Mouse (Mus musculus): ENCODE measurements around the gene Map3k21.

The Map3k21 gene

DNA sequence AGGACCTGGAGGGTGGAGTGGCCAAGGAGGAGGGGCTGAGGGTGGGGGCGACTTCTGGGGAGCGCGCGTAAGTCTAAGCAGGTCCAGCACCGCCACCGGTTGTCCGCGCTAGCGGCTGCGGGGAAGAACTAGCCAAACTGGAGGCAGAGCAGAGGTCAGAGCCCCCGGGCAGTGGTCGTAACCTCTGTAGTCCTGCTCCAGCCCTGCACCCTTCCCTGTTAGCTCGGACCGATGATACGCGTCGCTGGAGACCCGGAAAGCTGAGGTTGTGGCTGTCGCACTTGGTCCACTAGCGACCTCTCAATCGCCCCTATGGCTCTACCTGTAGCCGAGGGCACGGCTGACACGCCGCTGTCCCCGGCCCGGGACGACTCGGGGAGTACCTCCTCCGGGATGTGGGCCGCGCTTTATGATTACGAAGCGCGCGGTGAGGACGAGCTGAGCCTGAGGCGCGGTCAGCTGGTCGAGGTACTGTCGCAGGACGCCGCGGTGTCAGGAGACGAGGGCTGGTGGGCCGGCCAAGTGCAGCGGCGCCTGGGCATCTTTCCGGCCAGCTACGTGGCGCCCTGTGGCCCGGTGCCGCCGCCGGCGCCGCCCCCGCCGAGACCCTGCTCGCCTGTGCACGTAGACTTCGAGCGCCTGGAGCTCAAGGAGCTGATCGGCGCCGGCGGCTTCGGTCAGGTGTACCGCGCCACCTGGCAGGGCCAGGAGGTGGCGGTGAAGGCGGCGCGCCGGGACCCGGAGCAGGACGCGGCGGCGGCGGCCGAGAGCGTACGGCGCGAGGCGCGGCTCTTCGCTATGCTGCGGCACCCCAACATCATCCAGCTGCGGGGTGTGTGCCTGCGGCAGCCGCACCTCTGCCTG lies at the start of gene Map3k21:
Map3k21 (plus strand) TSS at position 86 of the 864 bp plus-strand sequence.
- in situ Hi-C loops (cut with MseI, MboI): no loop called here

DNA sequence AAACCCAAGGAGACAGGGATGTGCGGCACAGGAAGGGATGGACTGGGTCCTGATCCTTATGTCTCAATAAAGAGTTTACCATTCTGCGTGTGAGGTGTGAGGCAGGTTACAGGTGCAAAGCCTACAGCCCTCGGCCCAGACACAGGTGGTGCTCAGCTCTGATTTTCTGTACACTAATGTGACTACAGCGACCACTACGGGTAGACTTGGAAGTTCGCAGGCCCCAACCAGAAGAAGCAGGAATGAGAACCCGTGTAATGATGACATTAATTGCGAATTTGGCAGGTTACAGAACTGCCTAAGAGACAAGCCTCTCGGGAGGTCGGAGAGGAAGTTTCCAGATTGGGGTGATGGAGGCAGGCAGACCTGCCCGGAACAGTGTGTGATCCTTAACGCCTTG lies 44.1 kb upstream of the Map3k21 start:
- in situ Hi-C loops (cut with MseI, MboI): loop anchor here in 1 of 2 experiments (10.0 kb wide), 1 partner anchor 281 kb away; no protein-coding TSS in a partner anchor

- in situ Hi-C loops (cut with MseI, MboI): loop anchor here in 1 of 2 experiments (10.0 kb wide), 1 partner anchor 284 kb away; no protein-coding TSS in a partner anchor
These were observed 41.7 kb upstream of the Map3k21 start for GRCm38 (mm10) chr8:125868552-125868951.

GRCm38 (mm10) chr8:125869739-125870138 lies 40.5 kb upstream of the Map3k21 start:
- in situ Hi-C loops (cut with MseI, MboI): loop anchor here in 1 of 2 experiments (10.0 kb wide), 1 partner anchor 285 kb away; no protein-coding TSS in a partner anchor

DNA sequence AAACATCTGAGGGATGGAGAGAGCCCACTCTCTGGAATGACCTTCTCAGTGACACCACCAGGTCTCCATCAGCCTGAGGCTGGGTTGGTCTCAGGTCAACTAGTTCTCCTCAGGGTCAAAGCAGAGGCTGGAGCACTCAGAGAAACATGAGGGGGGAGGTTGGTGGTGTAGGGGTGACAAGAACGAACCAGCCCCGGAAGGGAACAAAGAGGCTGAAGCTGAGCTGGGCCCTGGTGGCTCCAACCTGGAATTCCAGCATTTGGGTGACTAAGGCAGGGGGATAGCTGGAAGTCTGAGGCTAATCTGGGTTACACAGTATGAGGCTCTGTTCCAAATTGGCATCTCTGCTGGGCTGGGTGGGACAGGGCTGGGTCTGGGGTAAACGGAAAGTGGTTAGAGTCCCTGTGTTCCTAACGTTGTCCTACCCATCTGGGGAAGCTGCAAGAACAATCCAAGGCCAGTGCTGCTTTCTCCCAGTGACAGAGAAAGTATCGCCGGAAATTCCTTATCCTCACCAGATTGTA lies 40.0 kb upstream of the Map3k21 start:
- in situ Hi-C loops (cut with MseI, MboI): no loop called here

- in situ Hi-C loops (cut with MseI, MboI): no loop called here
These were observed 39.4 kb upstream of the Map3k21 start for GRCm38 (mm10) chr8:125870821-125871321.

GRCm38 (mm10) chr8:125872501-125873249 lies 37.6 kb upstream of the Map3k21 start:
- in situ Hi-C loops (cut with MseI, MboI): no loop called here

DNA sequence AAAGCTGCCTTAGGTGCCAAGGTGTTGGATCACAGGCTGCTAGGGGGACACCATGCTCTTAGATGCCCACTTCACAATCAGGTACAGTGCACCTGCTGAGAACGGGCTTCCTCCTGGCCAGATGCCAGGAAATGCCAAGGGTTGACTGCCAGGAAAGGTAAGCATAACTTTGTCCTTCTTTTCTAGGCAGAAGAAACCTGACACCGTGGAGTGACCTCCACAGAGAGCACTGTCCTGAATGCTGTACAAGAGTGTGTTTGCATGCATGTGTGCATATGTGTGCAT lies 37.1 kb upstream of the Map3k21 start:
- in situ Hi-C loops (cut with MseI, MboI): no loop called here

DNA sequence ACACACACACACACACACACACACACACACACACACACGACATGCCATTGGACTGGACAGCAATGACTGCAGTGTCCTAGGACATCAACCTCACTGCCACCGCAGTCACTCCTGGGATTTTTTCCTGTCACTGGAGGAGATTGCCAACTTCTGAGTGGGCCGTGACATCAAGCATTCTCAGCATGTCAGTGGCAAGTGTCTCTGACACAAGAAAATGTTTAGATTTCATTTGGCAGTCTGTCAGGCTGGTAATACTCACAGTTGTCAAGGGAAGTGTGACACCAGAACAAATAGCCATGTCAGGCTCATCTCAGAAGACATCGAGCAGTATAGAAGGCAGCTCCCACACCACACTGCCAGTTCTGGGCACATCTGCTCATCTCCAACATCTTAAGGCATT lies 29.8 kb upstream of the Map3k21 start:
- in situ Hi-C loops (cut with MseI, MboI): no loop called here

- in situ Hi-C loops (cut with MseI, MboI): no loop called here
These were observed 22.7 kb upstream of the Map3k21 start for GRCm38 (mm10) chr8:125887549-125887948.

DNA sequence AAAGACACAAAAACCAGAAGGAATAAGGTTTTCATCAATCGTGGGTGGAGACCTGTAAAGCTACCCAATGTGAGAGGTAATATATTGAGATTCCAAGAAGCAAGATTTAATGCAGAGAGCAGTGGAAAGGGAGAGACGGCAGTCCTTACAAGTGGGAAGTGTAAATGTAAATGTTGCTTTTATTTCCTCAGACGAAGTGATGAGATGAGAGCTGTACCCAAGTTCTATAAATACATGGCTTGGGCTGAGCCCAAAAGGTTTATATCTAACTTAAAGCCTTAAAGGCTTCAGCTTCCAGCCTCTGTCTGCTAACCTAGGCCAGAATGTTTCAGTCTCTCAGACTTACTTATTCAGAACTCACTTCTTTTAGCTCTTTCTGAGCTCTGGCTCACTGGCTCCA lies 20.3 kb upstream of the Map3k21 start:
- in situ Hi-C loops (cut with MseI, MboI): no loop called here

DNA sequence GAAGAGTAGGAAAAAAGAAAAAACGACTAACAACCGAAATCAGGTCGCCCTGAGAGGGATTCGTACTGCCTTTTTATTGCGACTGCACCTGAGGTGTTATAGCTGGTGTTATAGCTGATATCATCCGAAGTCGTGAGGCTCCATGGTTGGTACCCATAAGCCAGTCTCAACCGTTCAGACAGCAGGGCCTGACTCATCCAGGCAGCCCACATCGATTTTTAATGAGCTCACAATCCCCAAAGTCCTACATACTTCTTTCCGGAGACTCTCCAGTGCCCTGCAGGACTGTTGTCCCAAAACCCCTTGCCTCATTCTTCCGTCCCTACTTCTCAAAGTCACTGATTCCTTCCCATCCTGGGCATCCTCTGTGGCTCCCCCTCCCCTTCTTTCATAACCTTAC lies 12.9 kb upstream of the Map3k21 start:
- in situ Hi-C loops (cut with MseI, MboI): no loop called here

DNA sequence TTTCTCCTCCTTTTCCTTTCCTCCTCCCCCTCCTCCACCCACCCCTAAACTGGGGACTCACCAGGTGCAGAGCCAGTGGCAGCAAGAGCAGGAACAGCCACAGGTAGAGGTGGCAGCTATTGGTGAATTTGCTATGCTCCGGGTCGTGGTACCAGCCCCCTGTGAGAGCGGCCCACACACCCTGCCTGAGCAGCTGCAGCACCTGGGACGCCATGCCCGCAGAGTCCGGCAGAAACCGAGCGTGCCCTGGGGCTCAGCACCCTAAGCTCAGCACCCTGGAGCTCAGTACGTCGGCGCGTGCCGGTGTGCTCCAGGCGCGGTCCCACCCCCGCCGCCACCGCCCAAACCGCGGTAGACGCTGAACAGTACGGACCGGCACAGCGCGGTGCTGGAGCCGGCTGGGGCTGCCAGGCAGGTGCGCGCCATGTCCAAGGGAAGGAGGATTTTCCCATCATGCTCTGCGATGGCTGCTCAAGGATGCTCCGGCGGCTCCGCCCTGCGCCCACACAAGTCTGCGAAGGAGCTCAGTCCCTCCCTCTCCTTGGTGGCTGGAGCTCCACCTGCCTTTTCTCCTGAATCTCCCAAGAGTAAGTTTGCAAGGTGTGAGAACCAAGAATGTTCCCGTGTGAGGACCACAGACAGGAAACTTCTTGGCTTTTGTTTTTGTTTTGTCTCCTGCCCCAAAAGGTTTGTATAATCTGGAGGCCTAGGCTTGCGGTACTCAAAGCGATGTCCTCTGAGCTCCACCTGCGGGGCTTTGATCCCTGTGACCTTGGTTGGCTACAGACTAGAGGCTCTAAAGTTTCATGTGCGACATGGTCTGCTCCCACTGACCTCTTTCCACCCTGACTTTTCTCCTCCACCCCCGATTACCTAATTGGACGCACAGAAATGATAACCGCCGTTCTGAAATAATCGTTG lies 12.1 kb upstream of the Map3k21 start, which contains the start of gene Pcnx2:
Pcnx2 (minus strand) TSS at position 450 of the 921 bp plus-strand sequence.
- in situ Hi-C loops (cut with MseI, MboI): no loop called here

- in situ Hi-C loops (cut with MseI, MboI): no loop called here
These were observed 11.4 kb upstream of the Map3k21 start for GRCm38 (mm10) chr8:125898899-125899298.

DNA sequence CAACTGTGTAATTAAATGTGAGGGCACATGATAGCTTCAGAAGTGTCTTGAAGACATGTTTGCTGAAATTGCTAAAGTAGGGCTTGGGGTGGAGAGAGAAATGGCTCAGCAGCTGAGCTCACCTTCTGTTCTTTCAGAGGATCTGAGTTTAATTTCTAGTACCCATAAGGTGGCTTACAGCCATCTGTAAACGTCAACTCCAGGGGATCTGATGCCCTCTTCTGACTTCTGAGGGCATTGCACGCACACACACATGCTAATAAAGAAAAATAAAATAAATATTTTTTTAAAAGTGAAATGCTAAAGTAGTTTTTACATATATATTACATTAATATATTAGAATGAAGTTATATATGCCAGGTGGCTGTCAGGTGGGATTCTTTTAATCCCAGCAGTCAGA lies 9.1 kb upstream of the Map3k21 start:
- in situ Hi-C loops (cut with MseI, MboI): no loop called here

- in situ Hi-C loops (cut with MseI, MboI): no loop called here
These were observed 7.7 kb upstream of the Map3k21 start for GRCm38 (mm10) chr8:125902521-125902920.

DNA sequence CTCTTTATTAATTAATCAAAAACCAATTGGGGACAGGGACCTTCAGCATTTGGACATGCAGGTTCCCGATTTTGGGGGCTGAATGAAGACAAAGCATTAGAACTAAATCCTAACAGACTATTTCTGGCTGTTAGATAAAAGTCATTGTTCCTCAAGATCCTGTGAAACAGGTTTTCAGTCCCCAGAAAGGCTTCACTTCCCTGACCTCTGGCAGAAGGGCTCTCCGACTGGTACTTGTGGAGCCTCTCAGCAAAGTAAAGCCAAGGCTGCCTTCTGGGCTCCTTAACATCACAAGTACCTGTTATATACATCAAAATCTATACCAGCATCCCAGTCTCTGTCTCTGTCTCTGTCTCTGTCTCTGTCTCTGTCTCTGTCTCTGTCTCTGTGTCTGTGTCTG lies 4.9 kb upstream of the Map3k21 start:
- in situ Hi-C loops (cut with MseI, MboI): no loop called here

GRCm38 (mm10) chr8:125907311-125907710 lies 2.9 kb upstream of the Map3k21 start:
- in situ Hi-C loops (cut with MseI, MboI): no loop called here

DNA sequence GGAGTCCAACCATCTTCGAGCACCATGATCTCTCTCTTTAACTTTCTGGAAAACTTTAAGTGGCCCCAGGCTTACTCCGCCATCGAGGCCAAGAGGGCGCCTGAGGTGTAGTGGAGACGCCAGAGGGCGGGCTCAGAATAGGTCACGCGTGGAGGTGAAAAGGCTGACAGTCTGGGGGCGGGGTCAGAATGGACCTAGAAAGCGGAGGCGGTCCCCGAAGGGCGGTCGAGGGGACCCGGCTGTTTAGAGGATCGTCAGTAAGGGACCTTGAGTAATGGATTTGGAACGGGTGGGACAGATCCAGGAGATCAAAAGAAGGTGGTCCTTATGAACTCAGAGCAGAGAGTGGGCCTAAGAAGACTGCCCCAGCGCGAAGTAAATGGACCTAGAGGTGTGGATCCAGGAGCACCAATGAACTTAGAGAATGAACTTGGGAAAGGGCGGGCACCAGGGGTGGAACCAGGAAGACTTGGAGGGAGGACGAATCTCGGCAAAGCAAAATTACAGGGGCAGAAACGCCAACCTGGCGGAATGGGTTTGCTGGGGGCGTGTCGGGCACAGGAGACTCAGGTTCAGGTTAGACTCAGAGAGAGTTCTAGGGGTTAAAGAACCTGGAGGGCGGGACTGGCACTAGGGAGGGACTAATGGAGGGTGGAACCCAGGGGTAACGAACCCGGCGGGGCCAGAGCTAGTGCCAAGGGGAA lies 437 bp upstream of the Map3k21 start:
- in situ Hi-C loops (cut with MseI, MboI): no loop called here

DNA sequence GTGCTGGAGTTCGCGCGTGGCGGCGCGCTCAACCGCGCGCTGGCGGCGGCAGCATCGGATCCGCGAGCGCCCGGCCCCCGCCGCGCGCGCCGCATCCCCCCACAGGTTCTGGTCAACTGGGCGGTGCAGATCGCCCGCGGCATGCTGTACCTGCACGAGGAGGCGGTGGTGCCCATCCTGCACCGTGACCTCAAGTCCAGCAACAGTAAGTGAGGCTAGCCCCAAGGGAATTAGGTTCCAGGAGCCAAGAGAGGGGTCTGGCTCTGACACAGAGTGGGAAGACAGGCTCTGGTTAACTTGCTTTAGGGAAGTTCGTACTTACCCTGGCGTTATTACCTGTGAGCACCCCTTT lies 955 bp downstream of the Map3k21 start:
- in situ Hi-C loops (cut with MseI, MboI): no loop called here

DNA sequence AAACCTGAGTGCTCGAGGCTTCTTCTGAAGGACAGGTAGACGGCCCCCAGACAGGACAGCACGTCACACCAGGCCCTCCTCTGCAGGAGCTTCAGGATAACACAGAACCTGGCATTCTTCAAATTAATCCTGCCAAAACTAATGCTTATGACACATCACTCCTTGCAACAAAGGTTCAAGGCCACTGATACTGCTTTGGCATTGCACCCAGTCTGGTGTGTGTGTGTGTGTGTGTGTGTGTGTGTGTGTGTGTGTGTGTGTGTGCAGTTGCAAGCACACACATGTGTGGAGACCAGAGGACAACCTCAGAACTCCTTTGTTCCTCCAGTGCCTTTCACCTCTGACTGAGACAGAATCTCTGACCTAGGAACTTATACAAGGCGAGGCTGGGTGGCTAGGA lies 3.0 kb downstream of the Map3k21 start:
- in situ Hi-C loops (cut with MseI, MboI): no loop called here

All from mouse trophoblast stem cell (cell line).